Mouse (Mus musculus) CD4-positive helper T cell, adult 2 months (primary cell): ENCODE measurements around the gene Inf2.

Source experiments
- DNase-seq: peaks from one replicate; pipeline ENCODE4 v3.0.0-alpha.2; 2012; ENCODE audit warnings: low read depth, missing footprints, low spot score

Inf2 gene

GRCm38 (mm10) chr12:112570160-112570559, 18.4 kb upstream of the Inf2 start:
- DNase-seq, result no peak

- no peak for DNase-seq
Measured at GRCm38 (mm10) chr12:112571064-112571463, 17.5 kb upstream of the Inf2 start.

- DNase-seq, result no peak
Measured at GRCm38 (mm10) chr12:112575274-112575986, 13.2 kb upstream of the Inf2 start.

- DNase-seq, result no peak
Measured at GRCm38 (mm10) chr12:112576341-112576740, 12.2 kb upstream of the Inf2 start.

GRCm38 (mm10) chr12:112576749-112577148, 11.8 kb upstream of the Inf2 start:
- no peak for DNase-seq

- DNase-seq, result no peak
Measured at GRCm38 (mm10) chr12:112578296-112579090, 10.1 kb upstream of the Inf2 start.

GRCm38 (mm10) chr12:112579430-112579829, 9.2 kb upstream of the Inf2 start:
- DNase-seq, result no peak

GRCm38 (mm10) chr12:112579926-112580325, 8.7 kb upstream of the Inf2 start:
- no peak for DNase-seq

GRCm38 (mm10) chr12:112581113-112581512, 7.5 kb upstream of the Inf2 start:
- no peak for DNase-seq

- DNase-seq, result no peak
Measured at GRCm38 (mm10) chr12:112584954-112585353, 3.6 kb upstream of the Inf2 start.

GRCm38 (mm10) chr12:112585924-112586538, 2.6 kb upstream of the Inf2 start:
- no peak for DNase-seq

GRCm38 (mm10) chr12:112587125-112588124, 1.2 kb upstream of the Inf2 start:
- peak; percentile 79 for DNase-seq

GRCm38 (mm10) chr12:112589491-112590191, 1.1 kb downstream of the Inf2 start:
- DNase-seq, result no peak

GRCm38 (mm10) chr12:112590566-112591239, 2.1 kb downstream of the Inf2 start:
- DNase-seq, result no peak

- DNase-seq, result no peak
Measured at GRCm38 (mm10) chr12:112591240-112591639, 2.7 kb downstream of the Inf2 start.

GRCm38 (mm10) chr12:112591730-112592129, 3.1 kb downstream of the Inf2 start:
- DNase-seq, result no peak

GRCm38 (mm10) chr12:112592985-112593734, 4.6 kb downstream of the Inf2 start:
- no peak for DNase-seq

GRCm38 (mm10) chr12:112593951-112594915, 5.6 kb downstream of the Inf2 start:
- peak; percentile 69 for DNase-seq
